Mouse (Mus musculus) midbrain, embryonic 14.5 days (tissue): ENCODE measurements around the gene Ptf1a. TPM values are rescaled to one million over a fixed set of nuclear protein-coding genes. Genes with fewer than 3 reads are reported as not detected.

ENCODE experiments used
- ATAC-seq: fragments of 200-750 bp; cut with Nextera tagmentation; 2 replicates; pipeline ENCODE4 v1.8.0; 2017; ENCODE audit warnings: moderate number of reproducible peaks, moderate library complexity; ENCODE audit not compliant: low FRiP score, low TSS enrichment
- DNase-seq: peaks from one replicate; pipeline ENCODE4 v3.0.0-alpha.2; 2015
- H3K27ac ChIP-seq: fragments of 300-500 bp; sonication (generic); replicated peaks from 2 replicates; pipeline ENCODE4 v1.5.1; 2014; ENCODE audit warnings: mild to moderate bottlenecking, low read depth, low read length, moderate library complexity
- H3K27me3 ChIP-seq: fragments of 300-500 bp; sonication (generic); 2 replicates; pipeline ENCODE4 v1.6.1; 2014; ENCODE audit warnings: low read length, control low read depth, mixed read lengths; ENCODE audit not compliant: control insufficient read depth, insufficient read depth
- H3K36me3 ChIP-seq: fragments of 300-500 bp; sonication (generic); 2 replicates; pipeline ENCODE4 v1.6.1; 2014; ENCODE audit warnings: low read length, control low read depth; ENCODE audit not compliant: control insufficient read depth, insufficient read depth
- H3K4me1 ChIP-seq: fragments of 300-500 bp; sonication (generic); 2 replicates; pipeline ENCODE4 v1.6.1; 2014; ENCODE audit warnings: mild to moderate bottlenecking, antibody characterized with exemption, low read length, control low read depth; ENCODE audit not compliant: control insufficient read depth, insufficient read depth
- H3K4me2 ChIP-seq: fragments of 300-500 bp; sonication (generic); 2 replicates; pipeline ENCODE4 v1.6.1; 2014; ENCODE audit warnings: mild to moderate bottlenecking, low read length, moderate library complexity
- H3K4me3 ChIP-seq: fragments of 300-500 bp; sonication (generic); replicated peaks from 2 replicates; pipeline ENCODE4 v1.5.1; 2014; ENCODE audit warnings: low read depth, low read length
- H3K9ac ChIP-seq: fragments of 300-500 bp; sonication (generic); replicated peaks from 2 replicates; pipeline ENCODE4 v1.6.1; 2014; ENCODE audit warnings: mild to moderate bottlenecking, low read length, moderate library complexity
- H3K9me3 ChIP-seq: fragments of 300-500 bp; sonication (generic); 2 replicates; pipeline ENCODE4 v1.6.1; 2016; ENCODE audit warnings: low read length, control low read depth, mixed read lengths; ENCODE audit not compliant: control insufficient read depth
- WGBS: fragments of 180-500 bp; shearing (Covaris S2); extraction: QIAGEN DNeasy Blood & Tissue Kit; methylation state at CpG from one replicate; pipeline ENCODE4 v1.1.7; 2014; 5-methylcytosine and 5-hydroxymethylcytosine counted together
- polyA plus RNA-seq: library from polyadenylated mRNA; unstranded; fragments of >200 nt; fragmentation: Nextera tagmentation; extraction: Ambion mirVana; gene quantifications from 2 replicates; pipeline ENCODE4 v1.2.1, GENCODE M21; 2014

Gene Ptf1a
- polyA plus RNA-seq = 0.64 and 2.1 TPM in 2 replicates

DNA sequence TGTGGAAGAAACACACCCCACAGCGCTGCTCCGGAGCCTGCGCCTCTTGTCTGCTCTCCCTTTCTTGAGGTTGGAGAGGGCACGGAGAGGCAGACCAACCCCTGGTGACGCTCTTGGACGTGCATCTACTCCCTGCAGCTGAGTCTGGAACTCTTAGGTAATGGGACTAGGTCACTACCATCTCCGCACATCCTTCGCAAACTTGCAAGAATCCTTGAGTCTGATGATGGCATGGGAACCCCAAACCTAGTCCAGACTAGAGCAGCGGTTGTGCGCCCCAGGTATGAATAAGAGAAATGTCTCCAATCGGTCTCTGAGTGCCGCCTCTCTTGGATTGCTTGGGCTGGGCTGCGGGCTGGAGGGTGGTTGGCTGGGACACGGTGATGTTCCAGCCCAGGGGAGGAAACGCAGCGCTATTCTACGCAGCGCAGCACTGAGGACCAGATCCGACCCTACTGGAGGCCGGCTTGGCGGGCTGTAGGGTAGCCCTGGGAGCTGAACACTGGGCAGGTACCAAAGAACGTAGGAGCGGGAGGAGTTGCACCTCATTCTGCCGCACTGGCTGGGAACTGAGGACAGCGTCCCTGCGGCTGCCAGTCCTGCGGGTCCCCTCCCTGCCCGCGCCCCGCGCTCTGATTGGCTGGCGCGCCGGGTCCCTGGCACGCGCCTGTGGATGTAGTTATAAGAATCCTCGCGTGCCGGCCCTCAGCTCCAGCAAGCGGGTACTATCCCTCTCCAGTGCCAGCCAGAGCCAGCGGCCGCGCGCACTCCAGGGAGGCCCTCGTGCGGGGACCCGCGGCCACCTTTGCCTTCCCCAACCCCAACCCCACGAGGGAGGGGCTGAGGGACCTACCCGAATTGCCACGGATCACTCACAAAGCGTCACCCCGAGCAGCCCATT is at the start of gene Ptf1a:
TSS of gene Ptf1a (plus strand) at position 733 of the 901 bp plus-strand sequence.
- H3K36me3 ChIP-seq = no peaks in the 10 kb centered on the region
- H3K27ac ChIP-seq = no peak within 1 kb of the TSS
- H3K4me2 ChIP-seq = peak within 1 kb of the TSS; percentile 61
- peaks cover 12% of the 10 kb centered on the region for H3K4me1 ChIP-seq
- no peak within 1 kb of the TSS for H3K9ac ChIP-seq
- peak within 1 kb of the TSS; percentile 34 for H3K4me3 ChIP-seq
- no peaks in the 10 kb centered on the region for H3K9me3 ChIP-seq
- under 1% methylated on average over 53 of the region's 53 CpGs for WGBS
- ATAC-seq = peak; percentile 50
- H3K27me3 ChIP-seq = peaks cover 96% of the 10 kb centered on the region
- peak; percentile 69 for DNase-seq

DNA sequence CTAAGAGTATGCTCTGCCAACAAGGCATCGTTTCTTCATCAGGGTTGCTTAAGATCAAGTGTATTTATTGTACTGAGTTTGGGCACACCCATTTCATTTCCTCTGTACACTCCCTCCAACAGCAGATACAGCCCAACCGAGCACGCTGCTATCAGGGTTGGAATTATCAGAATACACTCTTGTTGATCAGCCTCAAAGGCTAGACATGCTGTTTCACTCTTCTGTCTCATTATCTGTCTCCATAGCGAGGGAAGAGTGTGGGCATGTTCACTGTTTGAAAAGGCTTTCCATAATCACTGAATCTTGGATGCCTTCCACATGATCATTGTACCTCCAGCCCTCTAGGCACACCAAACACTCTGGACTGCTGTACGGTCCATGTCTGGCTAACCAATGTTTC is 40.1 kb upstream of the Ptf1a start:
- H3K4me2 ChIP-seq = no peak overlapping the region
- H3K36me3 ChIP-seq = no peaks in the 10 kb centered on the region
- DNase-seq (no peak), ATAC-seq (no peak)
- no peak overlapping the region for H3K4me3 ChIP-seq
- H3K4me1 ChIP-seq = no peaks in the 10 kb centered on the region
- H3K27me3 ChIP-seq = no peaks in the 10 kb centered on the region
- H3K9me3 ChIP-seq = no peaks in the 10 kb centered on the region
- no peak overlapping the region for H3K27ac ChIP-seq
- H3K9ac ChIP-seq = no peak overlapping the region
- whole genome bisulfite sequencing = 86% methylated on average over 5 of the region's 5 CpGs

DNA sequence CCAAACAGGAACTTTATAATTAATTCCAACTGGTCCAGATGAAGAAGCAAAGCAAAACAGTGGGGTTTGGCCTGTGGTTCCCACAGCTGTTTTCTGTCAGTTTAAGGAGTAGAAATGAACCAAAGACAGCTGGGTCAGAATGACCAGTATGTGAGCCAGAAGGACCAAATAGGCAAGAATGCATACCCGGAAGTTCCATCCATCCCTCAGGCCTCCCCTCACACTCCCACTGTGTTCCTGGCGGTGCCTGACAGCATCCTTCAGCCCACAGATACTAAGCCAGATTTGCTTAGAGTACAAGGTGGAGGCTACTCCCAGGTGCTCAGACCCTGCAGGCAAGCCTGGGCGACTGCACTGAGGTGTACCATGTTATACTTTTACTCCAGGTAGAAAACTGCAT is 38.9 kb upstream of the Ptf1a start:
- H3K27me3 ChIP-seq = no peaks in the 10 kb centered on the region
- no peaks in the 10 kb centered on the region for H3K4me1 ChIP-seq
- no peak for ATAC-seq
- H3K9me3 ChIP-seq = no peaks in the 10 kb centered on the region
- H3K27ac ChIP-seq = no peak overlapping the region
- no peak overlapping the region for H3K4me2 ChIP-seq
- H3K9ac ChIP-seq = no peak overlapping the region
- no peak for DNase-seq
- no peaks in the 10 kb centered on the region for H3K36me3 ChIP-seq
- 71% methylated on average over 3 of the region's 3 CpGs for WGBS
- H3K4me3 ChIP-seq = no peak overlapping the region

DNA sequence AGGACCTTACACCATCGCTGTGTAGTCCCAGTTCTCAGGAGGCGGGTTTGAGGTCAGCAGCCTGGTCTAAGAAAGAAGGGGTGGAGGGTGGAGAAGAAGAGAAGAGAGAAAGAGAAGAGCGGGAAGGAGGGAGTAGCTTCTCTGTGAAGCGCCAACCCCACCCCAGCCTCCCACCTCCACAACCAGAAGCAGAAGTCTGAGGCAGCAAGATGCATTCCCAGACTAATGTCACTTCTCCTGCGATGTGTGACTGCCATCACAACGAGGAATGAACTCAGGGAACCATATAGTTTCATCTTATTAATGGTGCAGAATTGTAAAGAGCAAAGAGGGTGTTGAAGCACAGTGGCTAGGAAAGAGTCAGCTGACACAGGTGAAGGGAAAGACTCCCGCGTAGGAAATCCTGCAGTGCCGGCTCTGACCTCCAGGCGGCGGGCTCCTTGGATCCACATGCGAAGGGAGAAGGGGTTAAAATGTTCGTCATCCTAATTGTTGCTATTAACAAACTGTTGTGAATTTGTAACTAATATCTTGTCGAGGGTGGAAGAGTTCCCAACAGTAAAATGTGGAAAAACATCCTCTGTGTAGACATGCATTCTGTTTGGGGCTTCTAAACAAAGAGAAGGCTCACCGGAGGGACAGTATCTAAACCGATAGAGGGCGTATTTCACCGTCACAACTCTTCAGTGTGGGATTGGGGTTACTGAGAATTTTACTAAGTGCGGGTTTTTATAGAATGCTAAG is 31.1 kb upstream of the Ptf1a start:
- no peaks in the 10 kb centered on the region for H3K9me3 ChIP-seq
- 22% methylated on average over 19 of the region's 19 CpGs for WGBS
- H3K4me1 ChIP-seq = no peaks in the 10 kb centered on the region
- no peaks in the 10 kb centered on the region for H3K36me3 ChIP-seq
- no peak overlapping the region for H3K27ac ChIP-seq
- peak overlapping the region; percentile 27 for H3K4me3 ChIP-seq
- DNase-seq = peak; percentile 84
- H3K4me2 ChIP-seq = peak overlapping the region; percentile 60
- peak; percentile 66 for ATAC-seq
- H3K9ac ChIP-seq = no peak overlapping the region; the same call in 1 of the 2 replicates
- H3K27me3 ChIP-seq = no peaks in the 10 kb centered on the region; the same call in 1 of the 2 replicates

DNA sequence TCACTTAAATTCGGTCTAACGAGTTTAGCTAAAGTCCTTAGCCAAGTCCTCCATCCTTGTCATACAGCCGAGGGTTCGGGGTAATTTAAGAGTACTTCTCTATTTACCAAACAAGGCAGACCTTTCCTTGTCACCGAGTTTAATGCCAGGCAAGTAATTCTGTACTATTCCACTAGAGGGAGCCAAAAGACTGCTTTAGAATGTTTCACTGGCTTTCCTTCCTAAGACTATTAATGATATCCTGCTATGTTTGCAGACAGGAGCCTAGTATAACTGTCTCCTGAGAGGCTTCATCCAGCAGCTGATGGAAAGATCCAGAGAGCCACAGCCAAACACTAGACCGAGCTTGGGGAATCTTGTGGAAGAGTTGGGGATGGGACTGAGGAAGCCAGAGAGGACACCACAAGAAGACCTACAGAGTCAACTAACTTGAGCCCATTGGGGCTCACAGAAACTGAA is 30.4 kb upstream of the Ptf1a start:
- peak; percentile 95 for DNase-seq
- no peaks in the 10 kb centered on the region for H3K4me1 ChIP-seq

DNA sequence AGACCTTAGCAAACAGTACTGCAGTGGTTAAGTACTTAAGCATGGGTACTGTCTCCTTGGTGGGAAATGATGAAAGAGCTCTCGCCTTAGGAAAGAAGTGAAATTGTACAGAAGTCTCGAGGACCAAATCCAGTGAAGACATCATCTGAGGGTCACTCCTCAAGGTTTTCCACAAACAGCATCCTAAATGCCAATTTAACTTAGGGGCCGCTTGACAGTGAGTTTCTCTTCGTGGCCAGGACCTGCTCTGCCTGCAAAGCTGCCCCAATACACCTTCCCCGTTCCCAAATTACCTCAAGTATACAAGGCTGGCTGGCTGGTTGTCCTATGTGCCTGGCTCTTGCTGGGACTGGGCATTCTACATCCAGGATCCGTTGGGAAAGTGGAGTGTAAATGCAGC is 29.4 kb upstream of the Ptf1a start:
- Histone ChIP-seq H3K4me1 (no peaks in the 10 kb centered on the region), H3K27ac (no peak overlapping the region), H3K36me3 (no peaks in the 10 kb centered on the region), H3K27me3 (no peaks in the 10 kb centered on the region; the same call in 1 of the 2 replicates), H3K9me3 (no peaks in the 10 kb centered on the region), H3K4me2 (no peak overlapping the region), H3K9ac (no peak overlapping the region), H3K4me3 (no peak overlapping the region)
- WGBS = 76% methylated on average over 6 of the region's 6 CpGs
- ATAC-seq (no peak), DNase-seq (no peak)

More for the DNA sequence above, 30.4 kb upstream of the Ptf1a start:
- H3K4me3 ChIP-seq = peak overlapping the region; percentile 27
- ATAC-seq = peak; percentile 44; the same call in 1 of the 2 replicates
- no peaks in the 10 kb centered on the region for H3K9me3 ChIP-seq
- H3K27me3 ChIP-seq = no peaks in the 10 kb centered on the region; the same call in 1 of the 2 replicates
- no peak overlapping the region for H3K27ac ChIP-seq
- no peaks in the 10 kb centered on the region for H3K36me3 ChIP-seq
- H3K9ac ChIP-seq = no peak overlapping the region; the same call in 1 of the 2 replicates
- H3K4me2 ChIP-seq = peak overlapping the region; percentile 60
- 1% methylated on average over 6 of the region's 6 CpGs for WGBS

DNA sequence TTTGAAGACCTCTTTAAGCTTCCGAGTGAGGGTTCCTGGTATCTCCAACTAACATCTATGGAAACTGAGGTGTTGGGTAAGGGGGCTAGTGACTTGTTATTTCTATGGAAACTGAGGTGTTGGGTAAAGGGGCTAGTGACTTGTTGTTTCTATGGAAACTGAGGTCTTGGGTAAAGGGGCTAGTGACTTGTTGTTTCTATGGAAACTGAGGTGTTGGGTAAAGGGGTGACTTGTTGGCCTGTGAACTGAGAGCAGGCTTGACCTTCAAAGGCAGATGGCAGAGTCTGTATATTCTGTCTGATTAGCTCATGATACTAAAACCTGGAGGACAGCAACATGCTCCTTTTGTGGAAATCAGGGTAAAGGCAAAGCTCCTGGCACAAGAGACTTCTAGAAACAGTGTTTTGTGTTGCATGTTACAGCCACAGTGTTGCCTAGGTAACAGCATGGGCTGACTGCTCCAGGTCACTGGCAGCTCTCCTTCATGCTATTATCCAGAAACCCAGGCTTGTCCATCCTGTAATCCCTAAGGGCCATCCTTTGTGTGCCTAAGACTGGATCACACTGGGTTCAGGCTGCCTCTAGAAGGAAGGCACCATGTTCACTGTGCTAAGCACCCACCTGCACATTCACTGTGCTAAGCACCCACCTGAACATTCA is 25.6 kb upstream of the Ptf1a start:
- H3K36me3 ChIP-seq = no peaks in the 10 kb centered on the region
- peak; percentile 35 for DNase-seq
- WGBS = 72% methylated on average over 1 of the region's 1 CpGs
- peaks cover 4% of the 10 kb centered on the region; the same call in 1 of the 2 replicates for H3K27me3 ChIP-seq
- no peak overlapping the region for H3K9ac ChIP-seq
- H3K4me2 ChIP-seq = no peak overlapping the region
- 0 out of 2 replicates have a peak, but pooled peaks have one; percentile 34 for ATAC-seq
- H3K27ac ChIP-seq = no peak overlapping the region
- H3K4me3 ChIP-seq = no peak overlapping the region
- H3K9me3 ChIP-seq = no peaks in the 10 kb centered on the region
- no peaks in the 10 kb centered on the region for H3K4me1 ChIP-seq

DNA sequence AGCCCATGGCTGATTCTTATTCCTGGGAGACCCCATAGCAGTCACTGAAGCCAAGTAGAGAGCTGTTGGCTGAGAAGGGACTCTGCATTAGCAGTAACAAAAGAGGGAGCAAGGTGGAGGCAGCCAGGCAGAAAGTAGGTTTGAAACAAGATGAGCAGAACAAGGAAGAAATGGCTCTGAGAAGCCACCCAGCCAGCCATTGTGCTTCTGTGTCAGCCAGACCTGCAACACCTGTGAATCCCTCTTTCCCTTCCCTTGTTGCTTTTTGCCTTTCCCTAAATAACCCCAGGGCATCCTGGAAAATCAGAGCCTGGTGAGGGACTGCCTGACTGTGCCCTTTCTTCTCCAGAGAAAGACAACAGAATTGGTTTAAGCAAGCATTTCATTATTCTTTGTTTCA is 23.2 kb upstream of the Ptf1a start:
- H3K36me3 ChIP-seq = no peaks in the 10 kb centered on the region
- no peak for ATAC-seq
- DNase-seq = no peak
- no peaks in the 10 kb centered on the region for H3K9me3 ChIP-seq
- peaks cover 20% of the 10 kb centered on the region for H3K27me3 ChIP-seq
- H3K9ac ChIP-seq = no peak overlapping the region
- H3K27ac ChIP-seq = no peak overlapping the region
- no peaks in the 10 kb centered on the region for H3K4me1 ChIP-seq
- no peak overlapping the region for H3K4me2 ChIP-seq
- H3K4me3 ChIP-seq = no peak overlapping the region
